Mouse (Mus musculus) cerebellum, adult 11 months (tissue): Measurements from ENCODE around the gene Rab3gap2.

Experiments
- DNase-seq: peaks from one replicate; pipeline ENCODE4 v3.0.0; 2022

Gene Rab3gap2

GRCm38 (mm10) chr1:185203909-185204661 lies at the start of gene Rab3gap2:
Gene Rab3gap2, plus strand, starts transcription at chr1:185204117.
- DNase-seq = peak; percentile 99

GRCm38 (mm10) chr1:185173641-185174040 lies 30.3 kb upstream of the Rab3gap2 start:
- no peak for DNase-seq

- DNase-seq = no peak
Measured at GRCm38 (mm10) chr1:185177860-185178259, 26.1 kb upstream of the Rab3gap2 start.

GRCm38 (mm10) chr1:185183591-185184330 lies 20.2 kb upstream of the Rab3gap2 start:
- DNase-seq = no peak

- no peak for DNase-seq
Measured at GRCm38 (mm10) chr1:185185556-185185955, 18.4 kb upstream of the Rab3gap2 start.

GRCm38 (mm10) chr1:185187135-185187785 lies 16.7 kb upstream of the Rab3gap2 start:
- DNase-seq = no peak

GRCm38 (mm10) chr1:185189901-185190300 lies 14.0 kb upstream of the Rab3gap2 start:
- no peak for DNase-seq

- DNase-seq = no peak
Measured at GRCm38 (mm10) chr1:185192087-185192486, 11.8 kb upstream of the Rab3gap2 start.

- no peak for DNase-seq
Measured at GRCm38 (mm10) chr1:185193509-185193908, 10.4 kb upstream of the Rab3gap2 start.

- DNase-seq = no peak
Measured at GRCm38 (mm10) chr1:185196323-185196722, 7.6 kb upstream of the Rab3gap2 start.

- DNase-seq = no peak
Measured at GRCm38 (mm10) chr1:185200571-185201395, 3.1 kb upstream of the Rab3gap2 start.

- DNase-seq = no peak
Measured at GRCm38 (mm10) chr1:185201994-185202393, 1.9 kb upstream of the Rab3gap2 start.

- peak; percentile 26 for DNase-seq
Measured at GRCm38 (mm10) chr1:185203196-185203908, 565 bp upstream of the Rab3gap2 start.

GRCm38 (mm10) chr1:185205090-185205489 lies 1.2 kb downstream of the Rab3gap2 start:
- DNase-seq = no peak

- DNase-seq = no peak
Measured at GRCm38 (mm10) chr1:185207851-185208595, 4.1 kb downstream of the Rab3gap2 start.

- DNase-seq = no peak
Measured at GRCm38 (mm10) chr1:185208766-185209165, 4.8 kb downstream of the Rab3gap2 start.

GRCm38 (mm10) chr1:185209641-185210176 lies 5.8 kb downstream of the Rab3gap2 start:
- no peak for DNase-seq

GRCm38 (mm10) chr1:185216360-185216759 lies 12.4 kb downstream of the Rab3gap2 start:
- no peak for DNase-seq

- no peak for DNase-seq
Measured at GRCm38 (mm10) chr1:185216762-185217161, 12.8 kb downstream of the Rab3gap2 start.

- DNase-seq = no peak
Measured at GRCm38 (mm10) chr1:185217966-185218365, 14.0 kb downstream of the Rab3gap2 start.

- no peak for DNase-seq
Measured at GRCm38 (mm10) chr1:185226889-185227288, 23.0 kb downstream of the Rab3gap2 start.
